Mouse (Mus musculus) hindbrain, postnatal 0 days (tissue): ENCODE data around the gene Tfcp2l1. TPM values are rescaled to one million over a fixed set of nuclear protein-coding genes. Genes with fewer than 3 reads are reported as not detected.

Experiments
- ATAC-seq: fragments of 200-750 bp; cut with Nextera tagmentation; 2 replicates; pipeline ENCODE4 v1.8.0; 2017; ENCODE audit warnings: mild to moderate bottlenecking, moderate TSS enrichment, moderate library complexity
- DNase-seq: peaks from one replicate; pipeline ENCODE4 v3.0.0-alpha.2; 2015; ENCODE audit warnings: low spot score
- H3K27ac ChIP-seq: fragments of 300-500 bp; sonication (generic); 2 replicates; pipeline ENCODE4 v1.5.1; 2014; ENCODE audit warnings: mild to moderate bottlenecking
- H3K27me3 ChIP-seq: fragments of 300-500 bp; sonication (generic); 2 replicates; pipeline ENCODE4 v1.6.1; 2014; ENCODE audit warnings: low read length, mixed read lengths; ENCODE audit not compliant: insufficient read depth
- H3K36me3 ChIP-seq: fragments of 300-500 bp; sonication (generic); 2 replicates; pipeline ENCODE4 v1.6.1; 2014; ENCODE audit warnings: low read length, mixed read lengths; ENCODE audit not compliant: insufficient read depth
- H3K4me1 ChIP-seq: fragments of 300-500 bp; sonication (generic); 2 replicates; pipeline ENCODE4 v1.6.1; 2014; ENCODE audit warnings: antibody characterized with exemption, low read length, mixed read lengths; ENCODE audit not compliant: insufficient read depth
- H3K4me2 ChIP-seq: fragments of 300-500 bp; sonication (generic); 2 replicates; pipeline ENCODE4 v1.6.1; 2014; ENCODE audit warnings: low read depth, mild to moderate bottlenecking, low read length, moderate library complexity, mixed read lengths
- H3K4me3 ChIP-seq: fragments of 300-500 bp; sonication (generic); 2 replicates; pipeline ENCODE4 v1.5.1; 2014; ENCODE audit warnings: low read length
- H3K9ac ChIP-seq: fragments of 300-500 bp; sonication (generic); replicated peaks from 2 replicates; pipeline ENCODE4 v1.6.1; 2014; ENCODE audit warnings: mild to moderate bottlenecking, low read length, moderate library complexity, mixed read lengths
- H3K9me3 ChIP-seq: fragments of 300-500 bp; sonication (generic); 2 replicates; pipeline ENCODE4 v1.6.1; 2016; ENCODE audit warnings: low read length, mixed read lengths
- CTCF ChIP-seq: IDR thresholded peaks from 2 replicates; pipeline ENCODE4 v1.5.1; 2016; ENCODE audit warnings: antibody characterized with exemption, control low read depth, low read depth
- WGBS: fragments of 180-500 bp; shearing (Covaris S2); extraction: QIAGEN DNeasy Blood & Tissue Kit; methylation state at CpG from one replicate; pipeline ENCODE4 v1.1.7; 2014; 5-methylcytosine and 5-hydroxymethylcytosine counted together
- polyA plus RNA-seq: library from polyadenylated mRNA; unstranded; fragments of >200 nt; fragmentation: Nextera tagmentation; extraction: Ambion mirVana; gene quantifications from 2 replicates; pipeline ENCODE4 v1.2.1, GENCODE M21; 2015
- total RNA-seq: library from RNA; depleted of rRNA; stranded (reverse); fragments of >200 nt; gene quantifications from 2 replicates; pipeline ENCODE4 v1.2.3, GENCODE M21; 2014

The Tfcp2l1 gene
- total and polyA plus RNA-seq, 2 experiments from 2014 or later = 0.90 to 2.3 TPM

GRCm38 (mm10) chr1:118699118-118699890 lies 71.6 kb downstream of the Tfcp2l1 start:
- Histone ChIP-seq H3K4me1 (no peaks in the 10 kb centered on the region), H3K27me3 (no peaks in the 10 kb centered on the region), H3K36me3 (no peaks in the 10 kb centered on the region), H3K4me3 (no peak overlapping the region), H3K9me3 (no peaks in the 10 kb centered on the region), H3K4me2 (no peak overlapping the region), H3K27ac (no peak overlapping the region), H3K9ac (no peak overlapping the region)
- 65% methylated on average over 6 of the region's 6 CpGs for WGBS
- no peak for DNase-seq
- ATAC-seq = no peak
- no peak for TF ChIP-seq CTCF

GRCm38 (mm10) chr1:118699961-118700360 lies 72.2 kb downstream of the Tfcp2l1 start:
- no peak for TF ChIP-seq CTCF
- H3K27ac ChIP-seq = no peak overlapping the region
- H3K4me1 ChIP-seq = no peaks in the 10 kb centered on the region
- ATAC-seq (no peak), DNase-seq (no peak)
- no peaks in the 10 kb centered on the region for H3K36me3 ChIP-seq
- H3K9ac ChIP-seq = no peak overlapping the region
- H3K4me3 ChIP-seq = no peak overlapping the region
- WGBS = 96% methylated on average over 1 of the region's 1 CpGs
- H3K27me3 ChIP-seq = no peaks in the 10 kb centered on the region
- no peaks in the 10 kb centered on the region for H3K9me3 ChIP-seq
- H3K4me2 ChIP-seq = no peak overlapping the region

GRCm38 (mm10) chr1:118711606-118712005 lies 83.9 kb downstream of the Tfcp2l1 start:
- WGBS = 78% methylated on average over 4 of the region's 4 CpGs

DNA sequence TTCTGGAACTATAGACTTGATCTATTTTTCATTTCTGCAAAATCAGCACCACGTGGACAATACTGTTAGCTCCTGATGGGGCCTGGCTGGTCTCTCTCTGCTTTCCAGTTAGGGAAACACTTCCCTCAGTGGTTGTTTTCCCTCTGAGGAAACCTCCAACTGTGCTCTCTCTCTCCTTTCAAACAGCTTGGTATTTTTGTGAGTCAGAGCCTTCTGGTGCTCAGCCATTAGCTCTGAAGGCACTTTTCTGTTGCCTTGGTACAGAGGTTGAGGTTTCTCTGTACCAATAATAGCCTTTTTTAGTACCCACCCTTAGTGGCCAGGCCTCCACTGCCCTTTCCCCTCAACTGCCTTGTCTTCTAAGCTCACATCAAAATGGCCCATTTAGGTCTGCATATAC lies 88.5 kb downstream of the Tfcp2l1 start:
- Histone ChIP-seq H3K9ac (no peak overlapping the region), H3K4me3 (no peak overlapping the region), H3K9me3 (no peaks in the 10 kb centered on the region), H3K27me3 (no peaks in the 10 kb centered on the region), H3K27ac (no peak overlapping the region), H3K4me2 (no peak overlapping the region), H3K36me3 (no peaks in the 10 kb centered on the region), H3K4me1 (no peaks in the 10 kb centered on the region)
- TF ChIP-seq CTCF = no peak
- ATAC-seq (no peak), DNase-seq (no peak)
- WGBS = 41% methylated on average over 1 of the region's 1 CpGs

More at GRCm38 (mm10) chr1:118711606-118712005, 83.9 kb downstream of the Tfcp2l1 start:
- no peaks in the 10 kb centered on the region for H3K4me1 ChIP-seq
- H3K4me3 ChIP-seq = no peak overlapping the region
- H3K27me3 ChIP-seq = no peaks in the 10 kb centered on the region
- DNase-seq = no peak
- TF ChIP-seq CTCF = no peak
- no peaks in the 10 kb centered on the region for H3K9me3 ChIP-seq
- no peak overlapping the region for H3K4me2 ChIP-seq
- no peak overlapping the region for H3K27ac ChIP-seq
- no peak for ATAC-seq
- no peaks in the 10 kb centered on the region for H3K36me3 ChIP-seq
- no peak overlapping the region for H3K9ac ChIP-seq

- Histone ChIP-seq H3K4me1 (no peaks in the 10 kb centered on the region), H3K27ac (no peak overlapping the region), H3K27me3 (no peaks in the 10 kb centered on the region), H3K9me3 (no peaks in the 10 kb centered on the region), H3K9ac (no peak overlapping the region), H3K36me3 (no peaks in the 10 kb centered on the region), H3K4me2 (no peak overlapping the region), H3K4me3 (no peak overlapping the region)
- ATAC-seq (no peak), DNase-seq (no peak)
- TF ChIP-seq CTCF = no peak
- WGBS = 68% methylated on average over 6 of the region's 6 CpGs
These were observed 90.3 kb downstream of the Tfcp2l1 start for GRCm38 (mm10) chr1:118718055-118718454.

DNA sequence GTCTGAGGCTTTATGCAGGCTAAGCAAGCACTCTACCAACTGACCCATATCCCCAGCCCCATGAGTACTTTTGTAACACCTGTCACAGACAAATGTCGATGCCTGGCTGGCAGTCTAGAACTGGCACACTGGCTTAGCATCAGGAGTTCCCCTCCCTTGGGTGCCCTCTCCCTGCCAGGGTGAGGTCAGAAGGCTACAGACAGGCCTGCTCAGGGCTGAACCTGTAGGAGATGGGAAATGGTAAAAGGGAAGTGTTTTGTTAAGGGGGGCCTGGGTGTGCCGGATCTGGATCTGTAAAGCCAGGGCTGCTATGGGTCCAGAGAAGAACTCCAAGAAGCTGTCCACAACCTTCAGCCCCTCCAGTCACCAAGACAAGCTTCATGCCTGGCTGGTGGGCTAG lies 92.0 kb downstream of the Tfcp2l1 start:
- Histone ChIP-seq H3K4me1 (no peaks in the 10 kb centered on the region), H3K4me2 (no peak overlapping the region), H3K27ac (no peak overlapping the region), H3K36me3 (no peaks in the 10 kb centered on the region), H3K9ac (no peak overlapping the region), H3K27me3 (no peaks in the 10 kb centered on the region), H3K9me3 (no peaks in the 10 kb centered on the region), H3K4me3 (no peak overlapping the region)
- WGBS = 81% methylated on average over 2 of the region's 2 CpGs
- DNase-seq (no peak), ATAC-seq (no peak)
- no peak for TF ChIP-seq CTCF

DNA sequence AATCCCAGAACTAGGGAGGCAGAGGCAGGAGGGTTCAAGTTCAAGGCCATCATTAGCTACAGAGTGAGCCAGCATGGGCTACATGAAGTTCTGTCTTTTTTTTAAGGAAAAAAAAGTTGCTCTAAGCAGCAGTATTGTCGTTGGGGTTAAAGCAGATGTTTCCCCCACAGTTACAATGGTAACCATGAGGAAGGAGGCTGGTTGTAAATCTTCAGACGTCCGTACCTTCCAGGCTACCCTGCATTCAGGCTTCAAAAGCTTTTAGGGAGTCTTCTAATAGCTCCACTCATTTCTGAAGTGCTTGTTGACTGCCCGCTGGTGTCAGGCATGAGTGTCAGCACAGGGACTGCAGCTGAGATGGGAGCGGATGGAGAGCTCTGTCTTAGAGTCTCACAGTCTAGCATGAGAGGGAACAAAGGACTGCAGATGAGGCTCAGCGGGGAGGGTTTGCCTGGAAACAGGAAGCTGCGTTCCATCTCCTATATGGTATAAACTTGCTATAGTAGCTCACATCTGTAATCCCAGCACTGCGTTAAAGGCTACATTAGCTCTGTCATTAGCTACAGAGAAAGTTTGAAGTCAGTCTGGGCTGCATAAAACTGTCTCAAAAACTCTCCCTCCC lies 92.8 kb downstream of the Tfcp2l1 start:
- Histone ChIP-seq H3K4me1 (no peaks in the 10 kb centered on the region), H3K4me2 (no peak overlapping the region), H3K27me3 (no peaks in the 10 kb centered on the region), H3K27ac (no peak overlapping the region), H3K4me3 (no peak overlapping the region), H3K9me3 (no peaks in the 10 kb centered on the region), H3K9ac (no peak overlapping the region), H3K36me3 (no peaks in the 10 kb centered on the region)
- no peak for TF ChIP-seq CTCF
- ATAC-seq (no peak), DNase-seq (no peak)
- 45% methylated on average over 8 of the region's 8 CpGs for WGBS
